Mouse (Mus musculus) intestine, embryonic 16.5 days (tissue): ENCODE data around the gene Arhgap42. TPM values are rescaled to one million over a fixed set of nuclear protein-coding genes. Genes with fewer than 3 reads are reported as not detected.

ENCODE experiments used
- ATAC-seq: fragments of 200-750 bp; cut with Nextera tagmentation; 2 replicates; pipeline ENCODE4 v1.8.0; 2017; ENCODE audit warnings: moderate TSS enrichment, moderate library complexity
- H3K27ac ChIP-seq: fragments of 300-500 bp; sonication (generic); 2 replicates; pipeline ENCODE4 v1.5.1; 2014; ENCODE audit warnings: mild to moderate bottlenecking, low read length
- H3K27me3 ChIP-seq: fragments of 300-500 bp; sonication (generic); replicated peaks from 2 replicates; pipeline ENCODE4 v1.6.1; 2014; ENCODE audit warnings: low read length, control low read depth, mixed read lengths; ENCODE audit not compliant: control insufficient read depth, insufficient read depth
- H3K36me3 ChIP-seq: fragments of 300-500 bp; sonication (generic); 2 replicates; pipeline ENCODE4 v1.6.1; 2014; ENCODE audit warnings: low read length, control low read depth; ENCODE audit not compliant: control insufficient read depth, insufficient read depth
- H3K4me1 ChIP-seq: fragments of 300-500 bp; sonication (generic); 2 replicates; pipeline ENCODE4 v1.6.1; 2014; ENCODE audit warnings: low read length, control low read depth, mixed read lengths; ENCODE audit not compliant: control insufficient read depth, insufficient read depth
- H3K4me2 ChIP-seq: fragments of 300-500 bp; sonication (generic); 2 replicates; pipeline ENCODE4 v1.6.1; 2014; ENCODE audit warnings: low read depth, low read length, control low read depth
- H3K4me3 ChIP-seq: fragments of 300-500 bp; sonication (generic); 2 replicates; pipeline ENCODE4 v1.5.1; 2014; ENCODE audit warnings: mild to moderate bottlenecking, low read length
- H3K9ac ChIP-seq: fragments of 300-500 bp; sonication (generic); 2 replicates; pipeline ENCODE4 v1.6.1; 2014; ENCODE audit warnings: low read depth, low read length
- H3K9me3 ChIP-seq: fragments of 300-500 bp; sonication (generic); 2 replicates; pipeline ENCODE4 v1.6.1; 2016; ENCODE audit warnings: low read length, control low read depth; ENCODE audit not compliant: control insufficient read depth
- WGBS: fragments of 180-500 bp; shearing (Covaris S2); extraction: QIAGEN DNeasy Blood & Tissue Kit; methylation state at CpG from one replicate; pipeline ENCODE4 v1.1.7; 2014; 5-methylcytosine and 5-hydroxymethylcytosine counted together
- polyA plus RNA-seq: library from polyadenylated mRNA; unstranded; fragments of >200 nt; fragmentation: Nextera tagmentation; extraction: Ambion mirVana; gene quantifications from 2 replicates; pipeline ENCODE4 v1.2.1, GENCODE M21; 2015

Arhgap42 gene
- polyA plus RNA-seq, 1 experiment from 2014 or later, result 30.5 TPM

DNA sequence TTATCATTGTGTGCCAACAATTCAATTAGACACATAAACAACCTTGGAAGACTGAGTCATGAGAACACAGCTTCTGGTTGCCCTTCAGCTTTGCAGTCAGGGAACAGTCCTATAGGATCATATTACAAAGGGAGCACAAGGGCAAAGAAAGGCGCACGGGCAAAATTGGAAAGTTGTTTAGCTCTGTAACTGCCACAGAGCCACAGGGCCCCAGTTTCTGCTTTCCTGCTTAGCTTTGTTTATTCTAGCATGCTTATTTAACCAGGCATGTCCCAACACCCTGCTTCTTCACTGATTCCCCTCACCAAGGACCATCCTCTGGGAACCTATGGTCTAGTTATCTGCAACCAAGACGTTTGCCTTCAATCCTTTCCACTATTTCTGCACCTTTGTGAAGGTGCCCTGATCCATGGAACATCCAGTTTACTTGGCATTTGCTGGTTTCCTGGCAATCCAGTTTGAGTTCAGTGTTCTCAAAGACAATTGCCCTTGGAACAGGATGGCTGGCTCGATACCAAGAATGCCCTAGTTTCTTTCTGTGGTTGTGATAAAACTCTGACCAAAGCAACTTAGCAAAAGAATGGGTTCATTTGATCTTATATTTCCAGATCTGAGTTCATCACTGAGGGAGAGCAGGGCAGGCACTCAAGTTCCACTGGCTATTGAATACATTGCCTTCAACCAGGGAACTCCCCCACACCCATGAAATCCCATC lies 111.7 kb downstream of the Arhgap42 start:
- WGBS, result 35% methylated on average over 4 of the region's 4 CpGs
- Histone ChIP-seq H3K27ac (no peak overlapping the region), H3K27me3 (no peaks in the 10 kb centered on the region), H3K9ac (no peak overlapping the region), H3K4me2 (no peak overlapping the region), H3K9me3 (no peaks in the 10 kb centered on the region), H3K4me3 (no peak overlapping the region), H3K36me3 (0 out of 2 replicates have a peak, but pooled peaks cover 3% of the 10 kb centered on the region), H3K4me1 (peaks cover 11% of the 10 kb centered on the region)
- no peak for ATAC-seq

- Histone ChIP-seq H3K36me3 (0 out of 2 replicates have a peak, but pooled peaks cover 3% of the 10 kb centered on the region), H3K9ac (no peak overlapping the region), H3K4me3 (no peak overlapping the region), H3K27me3 (no peaks in the 10 kb centered on the region), H3K9me3 (no peaks in the 10 kb centered on the region), H3K27ac (no peak overlapping the region), H3K4me2 (no peak overlapping the region), H3K4me1 (peaks cover 11% of the 10 kb centered on the region)
- WGBS, result 69% methylated on average over 2 of the region's 2 CpGs
- no peak for ATAC-seq
Measured at GRCm38 (mm10) chr9:9124156-9124555, 114.7 kb downstream of the Arhgap42 start.

DNA sequence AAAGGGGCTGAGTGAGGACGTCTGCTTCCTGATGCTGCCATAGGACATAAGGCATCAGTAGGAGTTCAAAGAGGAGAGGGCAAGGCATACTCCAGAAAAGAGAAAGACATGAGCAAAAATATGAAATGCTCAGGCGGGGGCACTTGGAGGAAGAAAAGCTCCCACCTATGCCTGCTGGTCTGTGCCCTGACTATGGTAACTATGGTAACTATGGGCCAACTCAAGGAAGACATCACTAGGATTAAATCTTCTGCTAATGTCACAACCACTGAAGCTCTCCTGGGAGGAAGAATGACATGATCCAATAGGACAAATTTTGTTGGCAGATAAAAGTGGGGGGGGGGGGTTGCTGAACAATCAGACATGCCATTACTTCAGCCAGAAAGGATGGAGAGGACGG lies 124.6 kb downstream of the Arhgap42 start:
- Histone ChIP-seq H3K4me1 (peaks cover 3% of the 10 kb centered on the region; the same call in 1 of the 2 replicates), H3K36me3 (no peaks in the 10 kb centered on the region), H3K4me3 (no peak overlapping the region), H3K4me2 (no peak overlapping the region), H3K27me3 (no peaks in the 10 kb centered on the region), H3K9ac (no peak overlapping the region), H3K9me3 (no peaks in the 10 kb centered on the region), H3K27ac (no peak overlapping the region)
- 75% methylated on average over 3 of the region's 3 CpGs for WGBS
- no peak for ATAC-seq

- Histone ChIP-seq H3K4me3 (no peak overlapping the region), H3K27me3 (no peaks in the 10 kb centered on the region), H3K36me3 (no peaks in the 10 kb centered on the region), H3K4me2 (no peak overlapping the region), H3K9me3 (no peaks in the 10 kb centered on the region), H3K9ac (no peak overlapping the region), H3K4me1 (peaks cover 3% of the 10 kb centered on the region; the same call in 1 of the 2 replicates), H3K27ac (no peak overlapping the region)
- ATAC-seq, result no peak
- 42% methylated on average over 1 of the region's 1 CpGs for WGBS
Measured at GRCm38 (mm10) chr9:9113847-9114246, 125.1 kb downstream of the Arhgap42 start.

GRCm38 (mm10) chr9:9112921-9113320 lies 126.0 kb downstream of the Arhgap42 start:
- H3K4me2 ChIP-seq, result no peak overlapping the region
- no peak overlapping the region for H3K27ac ChIP-seq
- no peak overlapping the region for H3K4me3 ChIP-seq
- no peaks in the 10 kb centered on the region for H3K27me3 ChIP-seq
- H3K9me3 ChIP-seq, result no peaks in the 10 kb centered on the region
- no peaks in the 10 kb centered on the region for H3K36me3 ChIP-seq
- no peak overlapping the region for H3K9ac ChIP-seq
- ATAC-seq, result no peak
- 62% methylated on average over 4 of the region's 4 CpGs for WGBS
- H3K4me1 ChIP-seq, result peaks cover 3% of the 10 kb centered on the region; the same call in 1 of the 2 replicates

- no peak overlapping the region for H3K27ac ChIP-seq
- no peaks in the 10 kb centered on the region for H3K9me3 ChIP-seq
- H3K4me3 ChIP-seq, result no peak overlapping the region
- H3K9ac ChIP-seq, result no peak overlapping the region
- no peaks in the 10 kb centered on the region for H3K36me3 ChIP-seq
- no peaks in the 10 kb centered on the region for H3K27me3 ChIP-seq
- H3K4me2 ChIP-seq, result no peak overlapping the region
- H3K4me1 ChIP-seq, result peaks cover 1% of the 10 kb centered on the region; the same call in 1 of the 2 replicates
- ATAC-seq, result no peak
Measured at GRCm38 (mm10) chr9:9107697-9108096, 131.2 kb downstream of the Arhgap42 start.

DNA sequence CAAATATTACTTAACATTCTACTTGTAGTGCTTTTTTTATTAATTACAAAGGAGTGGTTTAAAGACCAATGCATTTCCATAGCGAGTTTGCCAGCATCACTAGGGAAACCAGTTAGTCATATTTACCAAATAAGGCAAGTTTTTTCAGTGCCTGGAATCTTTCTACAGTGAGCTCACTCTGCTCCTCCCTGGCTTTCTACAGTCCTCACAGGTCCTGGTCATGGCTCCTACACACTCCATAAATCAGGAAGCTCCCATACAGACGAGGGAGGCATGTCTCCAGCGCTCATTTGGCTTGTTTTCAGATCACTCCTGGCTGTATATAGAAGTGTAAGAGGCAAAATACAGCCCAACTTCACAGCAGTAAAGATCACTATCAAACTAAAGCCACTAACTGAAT lies 134.1 kb downstream of the Arhgap42 start:
- Histone ChIP-seq H3K36me3 (no peaks in the 10 kb centered on the region), H3K4me3 (no peak overlapping the region), H3K9ac (no peak overlapping the region), H3K4me1 (no peaks in the 10 kb centered on the region), H3K27ac (no peak overlapping the region), H3K27me3 (no peaks in the 10 kb centered on the region), H3K4me2 (no peak overlapping the region), H3K9me3 (no peaks in the 10 kb centered on the region)
- WGBS, result 41% methylated on average over 3 of the region's 3 CpGs
- ATAC-seq, result peak; percentile 74

- H3K4me3 ChIP-seq, result no peak overlapping the region
- no peaks in the 10 kb centered on the region for H3K4me1 ChIP-seq
- H3K4me2 ChIP-seq, result no peak overlapping the region
- 88% methylated on average over 2 of the region's 2 CpGs for WGBS
- no peak overlapping the region for H3K9ac ChIP-seq
- ATAC-seq, result no peak
- H3K27ac ChIP-seq, result no peak overlapping the region
- no peaks in the 10 kb centered on the region for H3K9me3 ChIP-seq
- H3K27me3 ChIP-seq, result no peaks in the 10 kb centered on the region
- H3K36me3 ChIP-seq, result no peaks in the 10 kb centered on the region
Measured at GRCm38 (mm10) chr9:9102158-9102514, 136.8 kb downstream of the Arhgap42 start.

- Histone ChIP-seq H3K4me1 (no peaks in the 10 kb centered on the region), H3K36me3 (no peaks in the 10 kb centered on the region), H3K27me3 (no peaks in the 10 kb centered on the region), H3K27ac (no peak overlapping the region), H3K4me3 (no peak overlapping the region), H3K4me2 (no peak overlapping the region), H3K9ac (no peak overlapping the region), H3K9me3 (no peaks in the 10 kb centered on the region)
- no peak for ATAC-seq
- 86% methylated on average over 12 of the region's 12 CpGs for WGBS
Measured at GRCm38 (mm10) chr9:9101482-9102157, 137.3 kb downstream of the Arhgap42 start.
